Mouse (Mus musculus) left cerebral cortex, adult 9 months (tissue): Measurements from ENCODE around the gene Zdhhc14.

Experiments
- DNase-seq, 2 experiments: peaks; one replicate each; pipeline ENCODE4 v3.0.0; 2022; ENCODE audit warnings: low spot score in 2 of 2

Gene Zdhhc14

GRCm38 (mm10) chr17:5491801-5492745, at the start of gene Zdhhc14:
Zdhhc14 (plus strand) TSS chr17:5492557.
- peak; percentile 79 to 92 for DNase-seq

- DNase-seq, result no peak
Measured at GRCm38 (mm10) chr17:5443260-5443659, 49.1 kb upstream of the Zdhhc14 start.

- DNase-seq, result no peak
Measured at GRCm38 (mm10) chr17:5443751-5444150, 48.6 kb upstream of the Zdhhc14 start.

DNA sequence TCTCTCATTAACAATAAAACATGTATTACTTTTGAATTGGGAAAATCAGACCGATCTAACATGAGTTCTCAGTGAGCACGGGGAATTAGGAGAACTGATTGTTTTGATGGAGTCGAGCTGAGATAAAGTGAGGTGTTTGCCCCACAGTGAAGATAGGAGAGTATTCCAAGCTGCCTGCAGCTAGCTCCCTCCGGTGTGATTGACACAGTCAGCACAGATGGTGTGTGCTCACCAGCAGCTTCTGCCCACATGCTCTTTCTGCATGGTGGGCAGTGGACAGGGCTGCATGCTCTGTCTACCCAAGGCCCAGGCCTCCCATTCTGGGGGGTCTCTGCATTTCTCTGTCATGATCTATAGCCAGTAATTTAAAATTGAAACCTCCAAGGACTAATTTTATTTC, 38.7 kb upstream of the Zdhhc14 start:
- no peak for DNase-seq

DNA sequence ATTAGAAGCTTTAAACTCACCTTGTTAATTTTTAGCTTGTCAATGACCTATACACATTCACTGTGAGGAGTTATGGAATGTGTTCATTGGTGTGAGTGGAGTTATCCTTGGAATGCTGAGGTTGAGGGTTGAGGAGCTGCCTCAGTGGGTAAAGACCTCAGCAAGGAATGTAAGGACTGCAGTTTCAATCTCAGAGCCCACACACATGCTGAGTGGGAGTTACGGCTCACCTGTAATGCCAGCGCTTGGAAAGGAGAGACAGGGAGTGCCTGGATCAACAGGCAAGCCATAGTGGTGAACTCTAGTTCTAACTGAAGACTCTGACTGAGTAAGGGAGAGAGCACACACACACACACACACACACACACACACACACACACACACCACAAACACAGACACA, 28.4 kb upstream of the Zdhhc14 start:
- DNase-seq, result no peak

DNA sequence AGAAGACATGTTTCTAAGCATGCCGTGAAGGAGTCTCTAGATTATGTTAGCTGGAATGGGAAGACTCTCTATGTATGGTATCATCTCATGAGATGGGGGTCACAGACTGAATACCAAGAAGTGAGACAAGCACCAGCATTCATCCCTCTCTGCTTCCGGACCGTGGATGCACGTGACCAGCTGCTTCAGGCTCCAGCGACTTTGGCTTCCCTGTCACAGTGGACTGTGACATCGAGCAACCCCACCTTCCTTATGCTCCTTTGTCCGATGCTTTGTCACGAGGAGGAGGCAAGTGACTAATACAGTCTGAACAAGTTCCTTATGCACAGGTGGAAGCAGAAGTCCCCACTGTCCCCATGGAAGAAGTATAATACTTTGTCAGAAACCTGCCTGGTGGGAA, 25.6 kb upstream of the Zdhhc14 start:
- no peak for DNase-seq

DNA sequence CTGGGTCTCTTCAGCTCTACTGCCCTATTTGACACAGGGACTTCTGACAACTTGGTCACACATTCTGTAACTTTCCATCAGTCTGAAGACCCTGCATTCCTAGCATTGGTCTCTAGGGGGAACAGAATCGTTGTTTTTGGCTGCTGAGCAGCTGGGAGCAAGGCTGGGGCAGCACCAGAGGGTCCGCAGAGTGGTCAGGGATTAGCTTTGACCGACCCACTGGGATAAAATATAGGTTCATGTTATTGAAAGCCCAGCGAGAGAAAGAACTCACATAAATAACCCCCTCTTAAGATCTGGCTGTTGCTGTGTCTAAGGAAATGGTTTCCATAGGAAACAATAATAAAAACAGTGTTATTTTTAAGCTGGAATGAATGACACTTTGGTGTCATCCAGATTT, 25.2 kb upstream of the Zdhhc14 start:
- no peak for DNase-seq

GRCm38 (mm10) chr17:5472268-5472667, 20.1 kb upstream of the Zdhhc14 start:
- DNase-seq, result no peak

GRCm38 (mm10) chr17:5475960-5476725, 16.2 kb upstream of the Zdhhc14 start:
- no peak for DNase-seq

DNA sequence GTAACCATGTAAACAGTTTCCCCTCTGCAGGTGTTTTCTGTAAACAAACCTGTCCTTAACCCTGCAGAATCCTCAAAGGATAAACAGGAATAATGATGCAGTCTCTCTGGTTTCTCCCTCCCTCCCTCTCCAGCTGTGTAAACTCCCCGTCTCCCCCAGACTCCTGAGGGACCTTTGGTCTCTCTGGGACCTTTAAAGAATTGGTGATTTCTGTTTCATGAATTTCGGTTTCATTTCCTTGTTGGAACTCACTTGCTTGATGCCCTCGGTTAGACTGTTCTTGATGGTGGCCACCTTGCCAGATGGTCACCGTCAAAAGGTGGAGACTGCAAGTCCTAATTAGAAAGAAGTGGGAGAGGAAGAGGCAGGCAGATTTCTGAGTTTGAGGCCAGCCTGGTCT, 8.9 kb upstream of the Zdhhc14 start:
- DNase-seq, result no peak

- no peak for DNase-seq
Measured at GRCm38 (mm10) chr17:5484663-5485062, 7.7 kb upstream of the Zdhhc14 start.

DNA sequence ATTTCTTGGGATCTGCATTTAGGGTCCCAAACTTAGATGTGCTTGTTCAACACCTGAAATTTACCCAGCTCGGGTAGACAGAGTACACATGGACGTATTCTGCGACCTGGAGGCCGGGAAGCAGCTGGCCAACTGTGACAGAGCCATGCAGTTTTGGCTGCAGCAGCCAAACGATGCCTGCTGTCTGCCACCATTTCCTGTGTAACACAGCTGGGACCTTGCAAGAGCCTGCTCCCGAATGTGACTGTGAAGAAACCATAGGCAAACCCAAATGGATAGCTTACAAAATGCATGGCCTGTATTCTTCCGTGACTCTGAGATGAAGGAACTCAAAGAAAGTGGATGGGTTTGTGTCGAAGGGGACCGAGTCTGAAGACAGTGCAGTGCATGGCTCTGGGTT, 4.2 kb upstream of the Zdhhc14 start:
- DNase-seq, result no peak

GRCm38 (mm10) chr17:5490351-5490750, 2.0 kb upstream of the Zdhhc14 start:
- DNase-seq, result no peak

DNA sequence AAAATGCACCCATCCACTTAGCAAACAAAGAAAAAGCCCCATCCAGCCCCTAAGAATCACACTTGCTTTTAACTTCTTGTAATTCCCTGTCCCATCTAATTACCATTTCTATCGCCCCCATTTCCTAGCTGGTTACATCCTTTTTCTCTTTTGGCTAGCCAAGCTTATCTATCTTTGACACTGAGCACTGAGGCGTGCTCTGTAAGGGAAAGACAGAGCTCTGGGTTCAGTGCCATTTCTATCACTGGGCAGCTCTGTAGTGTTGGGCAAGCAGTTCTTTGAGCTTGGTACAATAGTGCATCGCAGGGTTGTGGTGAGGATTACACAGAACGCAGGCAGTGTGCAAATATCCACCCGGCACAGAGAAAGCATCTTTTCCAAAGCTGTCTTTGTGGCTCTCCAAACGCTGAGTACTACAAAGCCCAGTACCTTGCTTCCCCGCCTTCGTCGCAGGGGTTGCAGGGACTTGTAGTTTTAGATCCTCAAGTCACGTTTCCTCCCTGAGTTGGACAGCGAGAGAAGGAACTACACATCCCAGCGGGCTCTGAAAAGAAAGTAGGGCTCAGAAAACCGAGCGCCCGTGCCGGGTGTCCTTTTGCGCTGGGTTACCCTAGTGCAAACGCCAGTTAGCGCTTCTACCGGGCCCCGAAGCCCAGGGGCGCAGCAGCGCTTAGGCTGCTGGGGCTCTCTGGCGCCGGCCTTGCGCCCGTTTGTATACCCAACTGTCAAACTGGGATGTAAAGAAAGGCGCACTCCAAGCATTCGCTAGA, 1.1 kb upstream of the Zdhhc14 start:
- DNase-seq, result peak; percentile 86 to 97

GRCm38 (mm10) chr17:5492746-5493160, 396 bp downstream of the Zdhhc14 start:
- DNase-seq, result peak in 1 of 2 experiments; percentile 42

- no peak for DNase-seq
Measured at GRCm38 (mm10) chr17:5493161-5493771, 909 bp downstream of the Zdhhc14 start.

GRCm38 (mm10) chr17:5493809-5494208, 1.5 kb downstream of the Zdhhc14 start:
- DNase-seq, result no peak

DNA sequence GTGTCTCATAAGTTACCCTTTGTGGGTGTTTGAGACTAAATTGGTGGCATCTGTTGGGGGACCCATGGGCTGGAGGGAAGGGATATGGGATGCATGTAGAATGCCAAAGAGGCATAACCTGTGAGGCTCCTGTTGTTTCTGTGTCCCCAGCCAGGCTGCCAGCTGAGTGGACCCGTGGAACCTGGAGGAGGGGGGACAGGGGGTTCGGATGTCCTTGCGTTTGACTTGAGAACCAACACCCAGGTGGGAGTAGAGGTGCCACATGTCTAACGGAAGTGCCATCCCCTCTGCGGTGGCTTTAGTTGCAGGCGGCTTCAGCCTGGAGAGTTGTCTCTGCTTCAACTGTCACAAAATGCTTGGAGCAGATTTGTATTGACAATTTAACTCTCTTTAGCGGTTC, 2.5 kb downstream of the Zdhhc14 start:
- DNase-seq, result no peak

DNA sequence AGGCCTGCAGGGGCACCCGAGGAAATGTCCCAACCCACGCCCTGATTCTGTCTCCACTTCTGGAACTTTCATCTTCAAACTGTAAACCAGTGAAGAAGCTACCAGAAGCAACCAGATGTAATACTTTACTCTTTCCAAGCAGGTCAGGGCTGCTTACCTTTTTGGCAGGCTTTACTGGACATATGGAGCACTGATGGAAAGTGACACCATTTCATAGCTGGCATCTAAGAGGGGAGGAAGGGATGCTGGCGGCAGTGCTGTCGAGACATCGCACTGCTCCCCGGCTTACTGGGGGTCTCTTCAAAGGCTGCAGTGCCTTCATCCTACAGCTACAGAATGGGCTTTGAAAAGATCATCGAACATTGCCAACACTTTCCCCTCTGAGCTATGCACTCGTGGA, 5.3 kb downstream of the Zdhhc14 start:
- DNase-seq, result no peak

GRCm38 (mm10) chr17:5498996-5499395, 6.6 kb downstream of the Zdhhc14 start:
- DNase-seq, result no peak

- DNase-seq, result no peak
Measured at GRCm38 (mm10) chr17:5503981-5504760, 11.8 kb downstream of the Zdhhc14 start.
